Mouse (Mus musculus): ENCODE data around the gene Cdh4.

Cdh4 gene

DNA sequence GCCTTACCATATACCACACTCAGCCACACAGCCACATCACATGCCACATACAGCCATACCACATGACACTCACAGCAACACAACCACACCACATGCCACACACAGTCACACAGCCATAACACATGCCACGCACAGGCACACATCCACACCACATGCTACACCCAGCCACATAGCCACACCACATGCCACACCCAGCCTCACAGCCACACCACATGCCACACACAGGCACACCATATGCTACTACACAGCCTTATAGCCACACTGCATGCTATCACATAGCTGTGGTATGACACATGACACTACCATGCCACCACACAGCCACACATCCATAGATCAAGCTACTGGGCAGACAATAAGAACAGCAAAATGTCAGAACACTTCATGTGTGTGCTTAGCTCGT, 158.1 kb downstream of the Cdh4 start:
- DNase-seq = no peak

DNA sequence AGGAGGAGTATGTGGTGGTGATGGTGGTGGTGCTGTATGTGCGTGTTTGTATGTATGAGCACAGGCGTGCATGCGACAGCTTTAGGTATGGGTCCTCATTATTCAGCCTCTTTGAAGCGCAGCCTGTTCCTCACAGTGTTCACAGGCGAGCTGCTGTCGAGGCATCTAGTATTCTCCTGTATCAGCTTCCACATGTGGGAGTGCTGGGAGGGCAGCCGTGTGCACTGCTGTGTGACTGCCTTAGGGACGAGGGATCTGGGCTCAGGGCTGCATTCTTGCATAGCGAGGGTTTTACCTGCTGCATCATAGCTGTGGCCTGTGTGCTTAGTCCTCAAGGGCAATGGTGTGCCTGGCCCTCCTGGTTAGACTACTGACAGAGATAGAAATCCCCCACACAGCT, 158.9 kb downstream of the Cdh4 start:
- DNase-seq = no peak

GRCm38 (mm10) chr2:179604746-179605145, 162.5 kb downstream of the Cdh4 start:
- no peak for DNase-seq

DNA sequence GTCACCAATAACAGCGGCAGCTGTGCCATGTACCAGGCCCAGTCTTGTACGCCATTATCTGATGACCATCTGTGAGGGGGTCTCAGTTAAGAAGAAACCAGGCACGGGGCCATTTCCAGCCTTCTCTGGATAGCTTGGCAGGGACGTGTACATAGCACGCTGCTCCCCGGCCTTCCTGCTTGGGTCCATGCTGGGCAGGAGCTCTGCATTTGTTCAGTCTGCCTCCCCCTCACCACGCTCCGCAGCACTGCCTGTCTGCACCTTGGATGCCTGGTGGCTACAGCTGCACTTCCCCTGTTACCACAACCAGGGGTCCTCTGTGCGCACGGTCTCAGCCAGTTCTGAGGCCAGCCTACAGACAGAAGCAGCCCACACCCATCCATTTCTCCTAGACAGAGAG, 163.0 kb downstream of the Cdh4 start:
- no peak for DNase-seq

GRCm38 (mm10) chr2:179606341-179606740, 164.1 kb downstream of the Cdh4 start:
- DNase-seq = no peak

- DNase-seq = peak in 1 of 2 experiments; percentile 39
Measured at GRCm38 (mm10) chr2:179615906-179616305, 173.7 kb downstream of the Cdh4 start.

GRCm38 (mm10) chr2:179623643-179624473, 181.6 kb downstream of the Cdh4 start:
- DNase-seq = no peak

DNA sequence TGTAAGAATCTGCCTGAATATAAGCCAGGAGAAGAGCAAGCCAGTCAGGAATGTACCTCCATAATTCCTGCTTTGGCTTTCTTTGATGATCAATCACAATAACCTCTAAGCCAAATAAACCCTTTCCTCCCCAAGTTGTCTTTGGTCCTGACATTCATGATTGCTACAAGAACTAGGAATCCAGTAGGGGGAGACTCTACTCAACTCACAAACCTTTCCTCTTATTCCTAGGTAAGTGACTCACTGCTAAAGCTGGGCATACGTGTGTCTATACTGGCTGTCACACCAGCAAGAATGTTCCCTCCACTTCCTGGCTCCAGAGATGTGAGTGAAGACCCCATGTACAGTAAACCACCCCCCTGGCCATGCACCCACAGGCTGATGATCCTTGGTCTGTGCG, 185.3 kb downstream of the Cdh4 start:
- peak in 1 of 2 experiments; percentile 7 for DNase-seq

DNA sequence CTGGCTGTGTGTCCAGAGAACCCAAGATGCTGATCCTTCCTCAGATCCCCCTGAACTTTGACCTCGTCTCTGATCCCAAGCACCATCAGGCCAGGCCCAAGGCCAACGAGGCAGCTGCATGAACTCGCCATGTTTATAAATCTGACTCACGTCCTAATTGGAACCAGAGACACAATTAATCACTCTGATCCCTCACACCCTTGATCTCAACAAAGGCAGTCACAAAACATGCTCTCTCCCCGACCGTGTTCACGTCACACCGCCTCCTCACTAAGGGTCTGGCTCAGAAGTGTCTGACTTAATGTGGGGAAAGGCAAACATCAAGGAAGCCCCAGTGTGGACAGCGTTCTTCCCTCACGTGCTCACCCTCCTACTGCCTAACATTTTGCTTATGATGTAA, 188.5 kb downstream of the Cdh4 start:
- no peak for DNase-seq

- no peak for DNase-seq
Measured at GRCm38 (mm10) chr2:179640576-179641301, 198.5 kb downstream of the Cdh4 start.

DNA sequence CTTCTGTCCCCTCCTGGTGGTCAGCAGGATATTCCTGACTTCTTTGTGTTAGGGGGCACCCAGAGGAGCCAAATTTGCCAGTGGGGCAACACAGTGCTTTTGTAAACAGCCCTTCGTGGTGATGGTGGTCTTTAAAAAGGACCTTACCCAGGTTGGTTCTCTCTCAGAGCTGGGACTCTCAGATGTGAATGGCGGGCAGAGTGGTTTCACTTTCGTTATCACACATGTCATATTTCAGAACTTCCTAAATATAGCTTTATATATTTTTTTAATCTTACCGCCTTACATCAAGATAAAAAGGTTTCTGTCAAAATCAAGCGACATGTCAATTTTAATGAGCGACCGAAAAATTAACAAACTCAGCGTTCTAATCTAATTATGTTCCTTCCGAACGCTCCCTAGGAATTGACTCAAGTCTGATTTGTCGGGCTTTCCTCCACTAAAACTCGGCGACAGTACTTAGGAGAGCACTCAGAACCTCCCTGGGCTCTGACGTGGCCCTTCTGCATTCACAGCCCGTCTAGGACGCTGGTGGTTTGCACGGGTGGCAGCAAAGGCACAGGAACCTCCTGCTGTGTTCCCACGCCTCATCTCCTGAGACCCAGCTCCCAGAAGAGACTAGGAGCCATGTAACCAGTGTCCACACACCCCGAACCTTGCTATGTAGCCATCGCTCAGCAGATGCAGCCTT, 206.5 kb downstream of the Cdh4 start:
- DNase-seq = no peak

GRCm38 (mm10) chr2:179649370-179649769, 207.1 kb downstream of the Cdh4 start:
- no peak for DNase-seq

- DNase-seq = no peak
Measured at GRCm38 (mm10) chr2:179650168-179650567, 207.9 kb downstream of the Cdh4 start.

GRCm38 (mm10) chr2:179655506-179655905, 213.3 kb downstream of the Cdh4 start:
- DNase-seq = no peak

- DNase-seq = no peak
Measured at GRCm38 (mm10) chr2:179659254-179659653, 217.0 kb downstream of the Cdh4 start.

DNA sequence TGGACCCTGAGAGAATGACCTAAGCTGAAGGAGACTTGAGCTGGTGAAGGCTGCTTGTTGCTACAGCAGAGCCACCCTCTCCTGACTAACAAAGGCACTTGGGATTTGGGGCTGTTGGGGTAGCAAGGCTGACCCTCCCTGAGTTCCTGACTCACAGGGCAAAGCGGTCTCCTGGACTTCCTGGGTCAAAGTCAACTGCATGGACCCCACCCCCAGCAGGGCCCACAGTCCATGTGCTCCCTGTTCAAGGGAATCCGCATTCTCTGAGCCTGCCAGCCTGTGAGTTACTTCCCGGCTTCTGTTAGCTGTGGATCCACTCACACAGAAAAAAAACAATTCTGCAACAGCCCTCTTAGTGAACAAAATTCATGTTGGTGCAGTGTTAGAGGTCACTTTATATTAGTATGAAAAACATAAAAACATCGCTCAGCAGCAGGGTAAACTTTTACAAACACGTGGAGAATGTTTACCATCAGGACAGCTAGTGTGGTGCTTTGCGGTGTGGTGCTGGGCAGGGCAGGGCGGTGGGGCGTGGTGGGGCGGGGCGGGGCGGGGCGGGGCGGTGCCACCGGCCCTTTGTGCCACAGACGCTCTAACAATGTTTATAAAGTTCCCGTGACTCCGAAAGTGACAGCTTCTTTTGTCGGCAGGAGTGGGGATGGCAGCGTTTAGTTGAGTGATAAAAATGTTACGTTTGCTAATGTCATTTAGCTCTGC, 219.9 kb downstream of the Cdh4 start:
- DNase-seq = peak; percentile 7 to 54

DNA sequence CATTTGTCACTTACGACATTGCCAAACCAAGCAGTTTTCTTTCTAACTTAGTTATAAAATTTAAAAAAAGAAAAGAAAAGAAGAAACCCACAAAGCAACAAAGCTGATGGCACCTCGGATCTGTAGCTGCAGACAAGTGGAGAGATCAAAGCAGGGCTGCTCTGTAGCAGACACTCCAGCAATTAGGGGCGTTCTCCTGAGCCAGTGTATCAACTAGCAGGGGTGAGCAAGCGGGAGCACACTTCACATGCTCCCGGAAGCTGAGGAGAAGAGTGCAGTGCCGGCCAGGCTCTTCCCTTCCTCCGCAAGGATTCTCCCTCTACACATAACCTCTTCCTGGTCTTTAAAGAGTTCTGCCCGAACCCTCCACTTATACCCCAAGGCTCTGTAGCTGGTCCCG, 220.5 kb downstream of the Cdh4 start:
- DNase-seq = no peak

DNA sequence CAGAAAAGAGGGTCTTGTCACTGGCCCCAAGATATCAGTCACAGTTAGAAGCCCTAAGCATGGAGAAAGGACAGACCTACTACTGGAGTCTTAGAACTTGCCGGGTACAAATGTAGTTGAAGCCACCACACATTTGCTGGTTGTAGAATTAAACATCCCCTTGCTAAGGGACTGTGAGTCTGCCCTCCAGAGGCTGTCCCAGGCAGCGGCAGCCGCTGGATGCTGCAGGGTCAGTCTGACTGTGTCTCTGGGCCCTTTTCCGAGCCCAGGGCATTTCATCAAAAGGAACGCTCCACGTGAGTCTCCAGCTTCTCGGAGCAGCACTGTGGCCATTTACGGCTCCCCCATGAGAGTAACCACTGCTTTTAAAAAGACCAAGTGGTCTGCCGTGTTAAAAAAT, 221.4 kb downstream of the Cdh4 start:
- no peak for DNase-seq

DNA sequence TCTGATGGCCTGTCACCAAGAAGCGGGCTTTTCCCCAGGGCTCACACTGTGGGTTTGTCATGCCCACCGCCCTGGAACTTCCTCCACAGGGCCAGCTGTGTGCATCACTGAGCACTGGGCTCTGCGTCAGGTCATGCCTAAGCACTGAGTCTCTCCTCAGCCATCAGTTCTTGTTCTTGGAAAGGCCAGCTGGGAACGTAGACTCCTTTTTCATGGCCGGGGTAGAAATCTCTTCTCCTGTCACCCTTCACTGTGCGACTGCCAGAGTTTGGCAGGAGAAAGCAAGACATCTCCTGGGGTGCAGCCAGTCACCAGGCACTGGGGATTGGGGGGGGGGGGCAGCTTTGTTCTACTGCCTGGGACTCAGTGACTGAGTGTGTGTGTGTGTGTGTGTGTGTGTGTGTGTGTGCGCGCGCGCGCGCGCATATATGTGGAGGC, 222.0 kb downstream of the Cdh4 start:
- DNase-seq = no peak

GRCm38 (mm10) chr2:179670689-179671088, 228.5 kb downstream of the Cdh4 start:
- no peak for DNase-seq

- no peak for DNase-seq
Measured at GRCm38 (mm10) chr2:179679866-179680265, 237.6 kb downstream of the Cdh4 start.

DNA sequence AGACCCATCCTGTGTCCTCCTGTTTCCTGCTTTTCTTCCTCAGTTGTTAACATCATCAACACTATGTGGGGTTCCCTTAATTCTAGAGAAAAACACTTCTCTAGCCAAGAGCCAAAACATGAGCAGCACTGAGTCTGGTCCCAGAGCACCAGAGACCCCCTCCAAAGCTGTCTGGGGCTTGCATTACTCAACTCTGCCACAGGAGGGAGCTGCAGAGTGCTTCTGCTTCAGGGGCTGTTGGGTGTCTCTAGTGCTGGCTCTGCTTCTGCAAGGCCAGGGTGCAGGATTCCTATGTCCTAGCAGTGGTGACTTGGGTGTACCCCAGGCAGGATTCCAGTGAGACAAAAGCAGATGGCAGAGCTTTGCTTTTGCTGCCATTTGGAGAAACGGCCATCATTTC, 239.2 kb downstream of the Cdh4 start:
- peak in 1 of 2 experiments; percentile 45 for DNase-seq

- no peak for DNase-seq
Measured at GRCm38 (mm10) chr2:179687243-179687681, 245.0 kb downstream of the Cdh4 start.
